In genomic region chr16:35021903-35022241, GRCm38 (mm10) we compare ENCODE assay signal across 8 mouse cellular contexts. TPM values are rescaled to one million over a fixed set of nuclear protein-coding genes. Genes with fewer than 3 reads are reported as not detected.
A peak's percentile ranks its signal among the peaks of the same experiment; 100 is the strongest.
DNase-seq lines count a peak whose midpoint lies in the region; ATAC-seq and TF ChIP-seq lines count a peak whose summit lies in the region.

No protein-coding gene starts in this region.

- H3K9ac ChIP-seq in heart, embryonic 12.5 days, result no peak overlapping the region
- H3K9ac ChIP-seq in ES-Bruce4 (ENCODE audit: low read depth, poor library complexity, severe bottlenecking), result peak overlapping the region; percentile 76
- H3K9ac ChIP-seq in forebrain, embryonic 14.5 days (ENCODE audit: low read length), result no peak overlapping the region
- no peak overlapping the region; the same call in 1 of the 2 replicates for H3K9ac ChIP-seq in liver, embryonic 14.5 days (replicated peaks)

- no peak for DNase-seq in heart, postnatal 14 days
- no peak for DNase-seq in forebrain, embryonic 14.5 days (ENCODE audit: low spot score)
- no peak for DNase-seq in liver, embryonic 14.5 days (ENCODE audit: low read depth in 3 of 3, low spot score in 3 of 3)
- no peak for DNase-seq in urinary bladder, adult 18-20 months (ENCODE audit: low spot score in 2 of 2)
- no peak for DNase-seq in right cerebral cortex, postnatal 4 days
- DNase-seq in layer of hippocampus, postnatal 36 days, result no peak

- H3K4me2 ChIP-seq in heart, embryonic 12.5 days, result peak overlapping the region; percentile 81
- H3K4me2 ChIP-seq in forebrain, embryonic 14.5 days (ENCODE audit: low read length), result peak overlapping the region; percentile 43
- peak overlapping the region; percentile 79 for H3K4me2 ChIP-seq in liver, embryonic 14.5 days (ENCODE audit: low read depth)

- H3K9me3 ChIP-seq in heart, embryonic 12.5 days (replicated peaks), result no peaks in the 10 kb centered on the region
- H3K9me3 ChIP-seq in ES-Bruce4 (replicated peaks; ENCODE audit: control insufficient read depth, insufficient read depth, low read length, poor library complexity, severe bottlenecking), result no peaks in the 10 kb centered on the region
- no peaks in the 10 kb centered on the region for H3K9me3 ChIP-seq in forebrain, embryonic 14.5 days (replicated peaks; ENCODE audit: control insufficient read depth, low read length)
- H3K9me3 ChIP-seq in liver, embryonic 14.5 days (ENCODE audit: control insufficient read depth, low read length), result no peaks in the 10 kb centered on the region; the same call in 1 of the 2 replicates

- peaks cover 5% of the 10 kb centered on the region for H3K36me3 ChIP-seq in heart, embryonic 12.5 days
- H3K36me3 ChIP-seq in ES-Bruce4 (ENCODE audit: control insufficient read depth, insufficient read depth, low read length, poor library complexity, severe bottlenecking), result peaks cover 8% of the 10 kb centered on the region
- H3K36me3 ChIP-seq in forebrain, embryonic 14.5 days (ENCODE audit: control insufficient read depth, insufficient read depth, low read length), result peaks cover 3% of the 10 kb centered on the region; the same call in 1 of the 2 replicates
- H3K36me3 ChIP-seq in liver, embryonic 14.5 days (replicated peaks; ENCODE audit: control insufficient read depth, insufficient read depth, low read depth), result no peaks in the 10 kb centered on the region; the same call in none of the 2 replicates

- TF ChIP-seq POLR2A in ES-Bruce4 (IDR thresholded peaks at IDR 0.05; ENCODE audit: insufficient read depth, low read length), result no peak

- TF ChIP-seq EP300 in ES-Bruce4 (IDR thresholded peaks at IDR 0.05; ENCODE audit: insufficient read depth, low read depth, low read length), result no peak
- TF ChIP-seq EP300 in liver, embryonic 14.5 days (IDR thresholded peaks at IDR 0.05; ENCODE audit: low read depth), result no peak

- intact Hi-C loops in heart, postnatal 14 days (cut with DNase I), result no loop called here

- H3K4me1 ChIP-seq in heart, embryonic 12.5 days (replicated peaks), result no peaks in the 10 kb centered on the region; the same call in 1 of the 2 replicates
- no peaks in the 10 kb centered on the region for H3K4me1 ChIP-seq in ES-Bruce4 (ENCODE audit: control insufficient read depth, insufficient read depth, low read length)
- no peaks in the 10 kb centered on the region for H3K4me1 ChIP-seq in forebrain, embryonic 14.5 days (ENCODE audit: control insufficient read depth, insufficient read depth, low read length)
- H3K4me1 ChIP-seq in liver, embryonic 14.5 days (replicated peaks; ENCODE audit: control insufficient read depth in 2 of 2, insufficient read depth in 2 of 2, low read length in 1 of 2), result peaks cover 3 to 5% of the 10 kb centered on the region in 2 experiments

- peak overlapping the region; percentile 70 for H3K4me3 ChIP-seq in heart, embryonic 12.5 days
- peak overlapping the region; percentile 55 for H3K4me3 ChIP-seq in ES-Bruce4 (ENCODE audit: low read depth, low read length)
- H3K4me3 ChIP-seq in forebrain, embryonic 14.5 days (ENCODE audit: low read depth, low read length), result peak overlapping the region; percentile 90
- H3K4me3 ChIP-seq in liver, embryonic 14.5 days (ENCODE audit: insufficient read depth in 1 of 2, low read depth in 2 of 2, low read length in 2 of 2), result peak overlapping the region; percentile 41 to 69

- no peak for TF ChIP-seq CTCF in ES-Bruce4 (IDR thresholded peaks at IDR 0.05; ENCODE audit: low read depth, low read length)
- TF ChIP-seq CTCF in liver, embryonic 14.5 days (IDR thresholded peaks at IDR 0.05; ENCODE audit: low read depth), result no peak

- 54% methylated on average over 5 of the region's 5 CpGs for WGBS in heart, embryonic 12.5 days
- WGBS in forebrain, embryonic 14.5 days, result 58% methylated on average over 5 of the region's 5 CpGs
- 43% methylated on average over 5 of the region's 5 CpGs for WGBS in liver, embryonic 14.5 days (ENCODE audit: insufficient replicate concordance)

- ATAC-seq in heart, embryonic 12.5 days (ENCODE audit: insufficient number of reproducible peaks, low FRiP score), result peak; percentile 19; the same call in 1 of the 2 replicates
- no peak for ATAC-seq in forebrain, embryonic 14.5 days
- no peak for ATAC-seq in liver, embryonic 14.5 days (ENCODE audit: insufficient read depth)

- H3K27me3 ChIP-seq in heart, embryonic 12.5 days (replicated peaks), result peaks cover 20% of the 10 kb centered on the region
- H3K27me3 ChIP-seq in ES-Bruce4 (ENCODE audit: control insufficient read depth, insufficient read depth, low read length, poor library complexity, severe bottlenecking), result no peaks in the 10 kb centered on the region
- 0 out of 2 replicates have a peak, but pooled peaks cover 7% of the 10 kb centered on the region for H3K27me3 ChIP-seq in forebrain, embryonic 14.5 days (replicated peaks; ENCODE audit: control insufficient read depth, insufficient read depth, low read length)
- peaks cover 3% of the 10 kb centered on the region for H3K27me3 ChIP-seq in liver, embryonic 14.5 days (ENCODE audit: control insufficient read depth, insufficient read depth, low read length)

- H3K27ac ChIP-seq in heart, embryonic 12.5 days (ENCODE audit: poor library complexity, severe bottlenecking), result no peak overlapping the region
- H3K27ac ChIP-seq in ES-Bruce4 (ENCODE audit: insufficient read depth, low read length), result no peak overlapping the region
- no peak overlapping the region for H3K27ac ChIP-seq in forebrain, embryonic 14.5 days (ENCODE audit: low read depth, low read length)
- H3K27ac ChIP-seq in liver, embryonic 14.5 days, result no peak overlapping the region

RNA-seq across cellular contexts. Expression of gene Hacd2, which starts 0.4 kb away (rescaled TPM):
- polyA plus RNA-seq in heart, embryonic 12.5 days (2016; fragmentation: Nextera tagmentation; extraction: Ambion mirVana), result 54.6 and 60.0 TPM in 2 replicates
- total RNA-seq in heart, postnatal 14 days (2021), result 1 to 10 TPM; 8.3 to 8.5 TPM
- 85.0 and 87.6 TPM in 2 replicates for polyA plus RNA-seq in ES-Bruce4 (2011; ENCODE audit: insufficient read depth, insufficient read length, low read depth, missing spikeins)
- 19.8 and 32.1 TPM in 2 replicates for polyA plus RNA-seq in forebrain, embryonic 14.5 days (2014; fragmentation: Nextera tagmentation; extraction: Ambion mirVana)
- 16.2 and 33.4 TPM in 2 replicates for polyA plus RNA-seq in liver, embryonic 14.5 days (2012; rRNA removed)
- polyA plus RNA-seq in liver, embryonic 14.5 days (2014; fragmentation: Nextera tagmentation; extraction: Ambion mirVana), result 55.5 and 58.0 TPM in 2 replicates
- total RNA-seq in layer of hippocampus, postnatal 36 days (2021), result 10 to 100 TPM; 31.3 to 38.2 TPM
